Mouse (Mus musculus) heart, embryonic 11.5 days (tissue): ENCODE measurements around the gene Asrgl1. TPM values are rescaled to one million over a fixed set of nuclear protein-coding genes. Genes with fewer than 3 reads are reported as not detected.

Source experiments
- ATAC-seq: fragments of 200-750 bp; cut with Nextera tagmentation; replicated peaks from 2 replicates; pipeline ENCODE4 v1.8.0; 2017; ENCODE audit warnings: moderate library complexity; ENCODE audit not compliant: insufficient number of reproducible peaks, low FRiP score, low TSS enrichment
- H3K27ac ChIP-seq: fragments of 300-500 bp; sonication (generic); 2 replicates; pipeline ENCODE4 v1.5.1; 2014; ENCODE audit warnings: mild to moderate bottlenecking, low read depth, low read length
- H3K27me3 ChIP-seq: fragments of 300-500 bp; sonication (generic); 2 replicates; pipeline ENCODE4 v1.6.1; 2014; ENCODE audit warnings: mild to moderate bottlenecking, low read length, mixed read lengths; ENCODE audit not compliant: control insufficient read depth, insufficient read depth
- H3K36me3 ChIP-seq: fragments of 300-500 bp; sonication (generic); 2 replicates; pipeline ENCODE4 v1.6.1; 2014; ENCODE audit warnings: mild to moderate bottlenecking, low read length, moderate library complexity, mixed read lengths; ENCODE audit not compliant: control insufficient read depth, insufficient read depth
- H3K4me1 ChIP-seq: fragments of 300-500 bp; sonication (generic); 2 replicates; pipeline ENCODE4 v1.6.1; 2014; ENCODE audit warnings: low read length; ENCODE audit not compliant: control insufficient read depth, insufficient read depth
- H3K4me2 ChIP-seq: fragments of 300-500 bp; sonication (generic); 2 replicates; pipeline ENCODE4 v1.6.1; 2014; ENCODE audit warnings: mild to moderate bottlenecking, moderate library complexity
- H3K4me3 ChIP-seq: fragments of 300-500 bp; sonication (generic); 2 replicates; pipeline ENCODE4 v1.5.1; 2014; ENCODE audit warnings: low read depth, low read length
- H3K9ac ChIP-seq: fragments of 300-500 bp; sonication (generic); 2 replicates; pipeline ENCODE4 v1.6.1; 2014; ENCODE audit warnings: mild to moderate bottlenecking, low read depth, low read length, moderate library complexity
- H3K9me3 ChIP-seq: fragments of 300-500 bp; sonication (generic); replicated peaks from 2 replicates; pipeline ENCODE4 v1.6.1; 2016; ENCODE audit warnings: low read length; ENCODE audit not compliant: control insufficient read depth
- WGBS: fragments of 180-500 bp; shearing (Covaris S2); extraction: QIAGEN DNeasy Blood & Tissue Kit; methylation state at CpG from one replicate; pipeline ENCODE4 v1.1.7; 2014; ENCODE audit not compliant: insufficient replicate concordance; 5-methylcytosine and 5-hydroxymethylcytosine counted together
- polyA plus RNA-seq: library from polyadenylated mRNA; unstranded; fragments of >200 nt; fragmentation: Nextera tagmentation; extraction: Ambion mirVana; gene quantifications from 2 replicates; pipeline ENCODE4 v1.2.1, GENCODE M21; 2014

Asrgl1 gene
- polyA plus RNA-seq, 1 experiment from 2014 or later, result 8.4 TPM

DNA sequence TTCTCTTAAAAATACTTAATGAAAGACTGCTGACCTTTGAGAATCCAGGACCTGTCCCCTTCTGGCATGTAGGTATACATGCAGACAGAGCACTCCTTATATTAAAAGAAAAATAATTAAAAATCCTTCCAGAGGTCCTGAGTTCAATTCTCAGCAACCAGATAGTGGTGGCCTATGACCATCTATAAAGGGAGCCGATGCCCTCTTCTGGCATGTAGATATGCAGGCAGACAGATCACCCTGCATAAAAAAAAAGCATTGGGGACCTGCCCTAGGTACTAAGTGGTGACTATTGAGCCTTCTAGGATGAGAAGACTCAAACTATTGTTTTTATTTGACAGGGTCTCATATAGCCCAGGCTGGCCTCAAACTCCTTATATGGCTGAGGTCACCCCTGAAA is 26.9 kb downstream of the Asrgl1 start:
- Histone ChIP-seq H3K4me3 (no peak overlapping the region), H3K27me3 (no peaks in the 10 kb centered on the region), H3K9ac (no peak overlapping the region), H3K36me3 (no peaks in the 10 kb centered on the region), H3K4me1 (peaks cover 17% of the 10 kb centered on the region), H3K4me2 (no peak overlapping the region), H3K9me3 (no peaks in the 10 kb centered on the region), H3K27ac (no peak overlapping the region)
- 73% methylated on average over 1 of the region's 1 CpGs for WGBS
- no peak for ATAC-seq

DNA sequence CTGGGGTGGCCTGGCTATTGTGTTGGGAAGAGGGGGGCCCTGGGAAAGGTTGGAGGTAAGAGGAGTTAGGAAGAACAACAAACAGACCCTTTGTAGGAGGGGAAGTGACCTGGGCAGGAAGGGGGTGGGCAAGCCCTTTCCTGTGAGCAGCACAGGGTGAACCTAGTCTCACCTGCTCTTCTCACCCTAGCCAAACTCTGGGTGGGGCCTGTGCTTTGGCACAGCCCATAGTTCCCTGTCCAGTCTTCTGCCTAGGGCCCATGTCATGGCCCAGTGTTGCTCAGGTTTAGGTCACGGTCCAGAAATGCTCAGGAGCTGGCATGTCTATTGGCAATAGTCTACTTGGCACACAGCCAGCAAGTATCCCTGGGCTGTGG is 28.1 kb downstream of the Asrgl1 start:
- H3K4me3 ChIP-seq, result no peak overlapping the region
- 0 out of 2 replicates have a peak overlapping the region, but pooled peaks have one; percentile 6 for H3K27ac ChIP-seq
- peak overlapping the region; percentile 2; the same call in 1 of the 2 replicates for H3K9ac ChIP-seq
- H3K36me3 ChIP-seq, result no peaks in the 10 kb centered on the region
- no peaks in the 10 kb centered on the region for H3K9me3 ChIP-seq
- H3K4me2 ChIP-seq, result no peak overlapping the region
- 63% methylated on average over 1 of the region's 1 CpGs for WGBS
- H3K4me1 ChIP-seq, result peaks cover 17% of the 10 kb centered on the region
- peak; percentile 53 for ATAC-seq
- no peaks in the 10 kb centered on the region for H3K27me3 ChIP-seq

DNA sequence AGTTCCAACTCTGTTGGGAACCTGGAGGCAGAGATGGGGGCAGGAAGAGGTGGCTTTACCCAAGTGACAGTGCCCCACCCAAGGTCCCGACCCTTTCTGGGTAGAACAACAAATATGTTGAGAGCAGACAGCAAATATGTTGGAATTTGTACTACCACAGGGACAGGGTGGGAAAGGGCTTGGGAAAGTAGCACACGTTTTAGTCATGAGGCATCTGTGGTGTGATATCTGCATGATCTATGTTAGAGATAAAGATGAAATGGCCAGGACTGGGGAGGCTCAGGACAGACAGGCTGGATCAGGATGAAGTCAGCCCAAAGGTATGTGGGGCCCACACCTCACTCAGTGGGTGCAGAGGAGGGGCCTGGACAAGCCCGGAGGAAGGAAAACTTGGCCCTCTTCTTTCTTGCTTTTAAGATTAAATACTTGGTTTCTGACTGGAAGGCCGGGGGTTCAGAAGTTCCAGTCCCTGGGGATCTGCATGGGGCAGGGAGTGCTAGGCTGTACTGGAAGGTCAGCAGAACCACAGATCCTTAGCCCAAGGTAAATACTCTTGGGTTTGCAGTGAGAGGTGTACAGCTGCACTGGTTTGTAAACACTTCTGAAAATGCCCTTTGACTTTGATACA is 28.6 kb downstream of the Asrgl1 start:
- H3K4me3 ChIP-seq, result no peak overlapping the region
- peak; percentile 55; the same call in 1 of the 2 replicates for ATAC-seq
- H3K36me3 ChIP-seq, result no peaks in the 10 kb centered on the region
- H3K4me1 ChIP-seq, result peaks cover 15% of the 10 kb centered on the region
- no peaks in the 10 kb centered on the region for H3K27me3 ChIP-seq
- WGBS, result 15% methylated on average over 4 of the region's 4 CpGs
- no peak overlapping the region for H3K4me2 ChIP-seq
- H3K9me3 ChIP-seq, result no peaks in the 10 kb centered on the region
- peak overlapping the region; percentile 2; the same call in 1 of the 2 replicates for H3K9ac ChIP-seq
- peak overlapping the region; percentile 6 for H3K27ac ChIP-seq

DNA sequence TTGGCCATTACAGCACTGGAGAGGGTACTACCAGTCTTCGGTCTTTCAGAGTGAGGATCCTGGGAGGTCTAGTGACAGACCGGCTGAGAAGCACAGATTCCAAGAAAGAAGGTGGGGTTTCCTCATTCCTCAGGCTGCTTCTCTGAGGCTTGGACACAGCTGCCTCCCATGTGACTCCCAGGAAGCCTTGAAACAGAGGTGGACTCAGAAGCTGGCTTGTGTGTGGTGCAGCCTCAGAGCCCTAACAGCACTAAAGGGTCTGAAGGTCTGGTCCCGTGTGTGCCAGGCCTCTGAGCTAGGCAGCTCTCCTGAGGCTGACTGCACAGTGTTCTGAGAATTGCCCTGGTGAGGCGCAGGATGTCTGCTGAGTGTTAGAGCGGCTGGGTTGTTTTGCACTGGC is 29.3 kb downstream of the Asrgl1 start:
- WGBS, result 56% methylated on average over 5 of the region's 5 CpGs
- H3K4me1 ChIP-seq, result peaks cover 15% of the 10 kb centered on the region
- H3K4me2 ChIP-seq, result no peak overlapping the region
- no peak overlapping the region for H3K9ac ChIP-seq
- H3K27me3 ChIP-seq, result no peaks in the 10 kb centered on the region
- H3K9me3 ChIP-seq, result no peaks in the 10 kb centered on the region
- H3K27ac ChIP-seq, result peak overlapping the region; percentile 6; the same call in 1 of the 2 replicates
- H3K4me3 ChIP-seq, result no peak overlapping the region
- no peaks in the 10 kb centered on the region for H3K36me3 ChIP-seq
- ATAC-seq, result 0 out of 2 replicates have a peak, but pooled peaks have one; percentile 8

DNA sequence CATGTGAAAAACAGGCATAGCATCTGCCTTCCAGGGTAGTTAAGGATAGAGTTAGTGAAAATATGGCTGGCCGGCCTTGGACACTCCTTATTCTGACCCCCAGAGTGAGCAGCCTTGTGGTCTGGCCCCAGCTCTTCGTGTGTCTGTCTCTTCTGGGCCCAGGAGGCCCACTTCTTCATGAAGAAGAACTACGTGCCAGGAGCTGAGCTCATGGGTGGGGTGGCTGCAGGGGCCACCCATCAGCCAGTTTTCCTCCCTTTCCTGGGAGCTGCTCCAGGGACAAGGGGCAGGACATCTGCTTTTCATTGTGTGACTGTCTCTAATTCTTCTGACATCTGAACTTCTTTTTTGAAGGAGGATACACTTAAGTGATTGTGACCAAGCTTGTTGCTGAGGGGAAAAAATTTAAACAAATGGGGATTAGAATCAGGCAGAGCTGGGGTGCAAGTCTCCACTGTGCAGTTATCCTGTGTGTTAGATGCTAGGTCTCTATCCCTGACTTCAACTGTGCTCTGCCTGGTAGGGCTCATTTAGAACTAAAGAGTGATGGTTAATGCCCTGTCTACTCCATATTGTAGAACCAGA is 30.2 kb downstream of the Asrgl1 start:
- ATAC-seq, result no peak
- WGBS, result 73% methylated on average over 3 of the region's 3 CpGs
- H3K27me3 ChIP-seq, result no peaks in the 10 kb centered on the region

DNA sequence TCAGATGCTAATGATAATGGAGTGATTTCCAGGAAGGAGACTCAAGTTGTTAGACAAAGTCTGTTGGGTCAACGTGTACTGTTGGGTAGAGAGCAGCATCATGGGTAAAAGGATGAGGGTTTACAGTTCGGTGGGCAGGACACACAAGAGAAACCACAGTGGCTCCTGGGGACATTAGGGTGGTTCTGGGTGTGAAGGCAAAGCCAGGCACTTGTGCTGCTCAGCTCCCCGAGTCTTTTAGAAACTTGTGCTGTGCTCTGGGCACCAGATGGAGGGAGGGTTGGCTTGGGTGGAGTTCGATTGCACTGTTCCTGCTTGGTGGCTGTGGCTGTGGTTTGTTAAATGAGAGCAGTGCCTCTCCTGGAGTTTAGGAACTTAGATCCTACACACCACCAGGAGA is 31.4 kb downstream of the Asrgl1 start:
- Histone ChIP-seq H3K27ac (no peak overlapping the region), H3K27me3 (no peaks in the 10 kb centered on the region), H3K9ac (no peak overlapping the region), H3K36me3 (no peaks in the 10 kb centered on the region), H3K4me3 (no peak overlapping the region), H3K4me2 (no peak overlapping the region), H3K9me3 (no peaks in the 10 kb centered on the region), H3K4me1 (peaks cover 17% of the 10 kb centered on the region)
- 76% methylated on average over 4 of the region's 4 CpGs for WGBS
- ATAC-seq, result no peak

More for the DNA sequence above, 30.2 kb downstream of the Asrgl1 start:
- peaks cover 15% of the 10 kb centered on the region for H3K4me1 ChIP-seq
- H3K27ac ChIP-seq, result no peak overlapping the region
- H3K9me3 ChIP-seq, result no peaks in the 10 kb centered on the region
- no peaks in the 10 kb centered on the region for H3K36me3 ChIP-seq
- no peak overlapping the region for H3K4me3 ChIP-seq
- no peak overlapping the region for H3K4me2 ChIP-seq
- no peak overlapping the region for H3K9ac ChIP-seq

DNA sequence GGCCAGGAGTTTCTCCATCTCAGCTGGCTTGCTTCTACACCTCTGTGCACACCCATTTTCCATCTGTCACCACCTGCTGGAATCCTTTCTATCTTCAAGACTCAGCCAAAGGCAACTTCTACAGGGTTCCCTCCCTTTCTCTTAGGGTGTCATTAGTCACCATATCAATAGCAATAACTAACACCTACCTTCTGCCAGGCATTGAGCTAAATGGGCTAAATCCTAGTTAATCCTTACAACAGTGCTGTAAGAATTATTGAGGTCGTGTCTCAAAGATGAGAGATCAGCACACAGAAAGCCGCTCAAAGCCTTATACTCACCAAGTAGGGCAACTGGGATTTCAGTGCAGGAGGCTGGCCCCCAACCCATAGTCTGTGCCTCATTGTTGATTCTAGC is 34.4 kb downstream of the Asrgl1 start:
- Histone ChIP-seq H3K9me3 (no peaks in the 10 kb centered on the region), H3K27ac (no peak overlapping the region), H3K36me3 (no peaks in the 10 kb centered on the region), H3K4me3 (no peak overlapping the region), H3K27me3 (no peaks in the 10 kb centered on the region), H3K4me1 (peaks cover 2% of the 10 kb centered on the region), H3K9ac (no peak overlapping the region), H3K4me2 (no peak overlapping the region)
- ATAC-seq, result no peak
- 60% methylated on average over 2 of the region's 2 CpGs for WGBS

DNA sequence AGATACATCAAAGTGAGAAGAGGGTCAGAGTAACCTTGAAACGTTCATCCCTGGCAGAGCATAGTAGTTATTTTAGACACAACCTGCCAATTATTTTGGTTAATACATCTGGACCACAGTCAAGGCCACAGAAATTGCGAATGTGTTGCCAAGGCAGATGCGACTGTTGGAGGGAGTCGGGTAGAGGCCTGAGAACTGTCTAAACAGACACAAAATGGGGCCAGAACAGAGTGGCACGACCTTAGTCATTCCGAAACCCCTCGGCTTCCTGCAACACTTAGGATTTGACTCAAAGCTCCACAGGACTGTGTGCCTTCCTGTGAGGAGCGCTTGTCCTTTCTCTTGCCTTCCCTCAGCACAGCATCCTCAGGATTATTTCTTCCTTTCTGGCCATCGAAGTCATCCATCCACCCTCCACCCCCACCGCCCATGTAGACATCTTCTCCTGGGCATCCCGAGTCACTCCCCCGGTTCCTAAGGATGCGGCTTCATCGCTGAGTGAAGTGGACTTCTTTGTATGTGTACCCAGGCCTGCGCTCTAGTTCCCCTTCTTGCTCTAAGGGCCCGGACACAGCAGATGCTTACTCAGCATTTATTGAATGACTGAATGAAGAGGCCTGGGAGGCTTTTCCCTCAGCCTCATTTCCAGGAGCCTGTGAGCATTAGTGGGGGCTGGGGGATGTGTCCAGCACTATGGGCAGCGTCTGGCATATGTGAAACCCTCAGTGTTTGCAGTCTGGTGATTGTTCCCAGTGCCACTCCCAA is 35.0 kb downstream of the Asrgl1 start:
- Histone ChIP-seq H3K4me3 (no peak overlapping the region), H3K27ac (no peak overlapping the region), H3K36me3 (no peaks in the 10 kb centered on the region), H3K27me3 (no peaks in the 10 kb centered on the region), H3K4me1 (peaks cover 2% of the 10 kb centered on the region; the same call in 1 of the 2 replicates), H3K4me2 (no peak overlapping the region), H3K9me3 (no peaks in the 10 kb centered on the region), H3K9ac (no peak overlapping the region)
- WGBS, result 79% methylated on average over 17 of the region's 17 CpGs
- no peak for ATAC-seq
